Mouse (Mus musculus) myocyte (in vitro differentiated cells): Measurements from ENCODE around the gene Gm21060. TPM values are rescaled to one million over a fixed set of nuclear protein-coding genes. Genes with fewer than 3 reads are reported as not detected.
"Not testable (repeated sequence)": the region's sequence is repeated elsewhere in the genome, so short reads cannot be mapped to it uniquely, and the experiment has no call there.

Source experiments
- H3K27me3 ChIP-seq: one replicate; pipeline ENCODE4 v1.6.1; 2011; ENCODE audit not compliant: control insufficient read depth, insufficient read depth, insufficient read length
- H3K36me3 ChIP-seq: one replicate; pipeline ENCODE4 v1.6.1; 2011; ENCODE audit not compliant: control insufficient read depth, insufficient read depth
- H3K4me2 ChIP-seq: one replicate; pipeline ENCODE4 v1.6.1; 2011; ENCODE audit warnings: low read depth, control low read depth
- H3K4me3 ChIP-seq: one replicate; pipeline ENCODE4 v1.5.1; 2011; ENCODE audit warnings: mild to moderate bottlenecking, control low read depth, moderate library complexity
- H3K79me2 ChIP-seq: one replicate; pipeline ENCODE4 v1.6.1; 2011; ENCODE audit not compliant: control insufficient read depth, insufficient read depth
- H3ac ChIP-seq: one replicate; pipeline ENCODE4 v1.6.1; 2011; ENCODE audit not compliant: control insufficient read depth, insufficient read length
- CEBPB ChIP-seq: IDR thresholded peaks from 2 replicates; pipeline ENCODE4 v1.6.1; 2011; ENCODE audit warnings: mild to moderate bottlenecking, moderate library complexity; ENCODE audit not compliant: poor library complexity, insufficient read depth, severe bottlenecking
- E2F4 ChIP-seq: IDR thresholded peaks from one replicate; pipeline ENCODE4 v1.6.1; 2011; ENCODE audit warnings: mild to moderate bottlenecking, control low read depth, moderate library complexity; ENCODE audit not compliant: insufficient read depth
- MAX ChIP-seq: IDR thresholded peaks from one replicate; pipeline ENCODE4 v1.6.1; 2011; ENCODE audit warnings: low read depth, mild to moderate bottlenecking, control low read depth
- MYOD1 ChIP-seq, 3 experiments: IDR thresholded peaks; one replicate each; pipeline ENCODE4 v1.6.1; 2011; ENCODE audit warnings: control low read depth in 2 of 3, low read depth in 2 of 3, mild to moderate bottlenecking in 2 of 3, moderate library complexity in 1 of 3; ENCODE audit not compliant: insufficient read length in 2 of 3, control insufficient read depth in 1 of 3
- MYOG ChIP-seq, 3 experiments: IDR thresholded peaks; one replicate each; pipeline ENCODE4 v1.6.1; 2011; ENCODE audit warnings: control low read depth in 2 of 3, low read depth in 2 of 3, mild to moderate bottlenecking in 2 of 3; ENCODE audit not compliant: insufficient read length in 2 of 3, control insufficient read depth in 1 of 3, insufficient read depth in 1 of 3
- POLR2A ChIP-seq: IDR thresholded peaks from one replicate; pipeline ENCODE4 v1.6.1; 2011; ENCODE audit warnings: low read depth, mild to moderate bottlenecking, control low read depth, moderate library complexity; ENCODE audit not compliant: insufficient read length
- POLR2AphosphoS2 ChIP-seq: IDR thresholded peaks from one replicate; pipeline ENCODE4 v1.6.1; 2011; ENCODE audit warnings: low read depth, control low read depth; ENCODE audit not compliant: insufficient read length
- REST ChIP-seq: IDR thresholded peaks from one replicate; pipeline ENCODE4 v1.6.1; 2011; ENCODE audit warnings: mild to moderate bottlenecking, control low read depth, moderate library complexity; ENCODE audit not compliant: insufficient read depth, insufficient read length
- SRF ChIP-seq: IDR thresholded peaks from one replicate; pipeline ENCODE4 v1.6.1; 2011; ENCODE audit warnings: low read depth; ENCODE audit not compliant: control insufficient read depth, insufficient read length
- TCF12 ChIP-seq: IDR thresholded peaks from one replicate; pipeline ENCODE4 v1.6.1; 2011; ENCODE audit warnings: mild to moderate bottlenecking, control low read depth; ENCODE audit not compliant: poor library complexity, insufficient read depth, severe bottlenecking
- TCF3 ChIP-seq: IDR thresholded peaks from one replicate; pipeline ENCODE4 v1.6.1; 2011; ENCODE audit warnings: low read depth, control low read depth; ENCODE audit not compliant: insufficient read length
- USF1 ChIP-seq: IDR thresholded peaks from one replicate; pipeline ENCODE4 v1.6.1; 2011; ENCODE audit warnings: low read depth, mild to moderate bottlenecking, control low read depth, moderate library complexity
- polyA plus RNA-seq: library from polyadenylated mRNA; unstranded; fragments of >200 nt; fragmentation: generic; extraction: Trizol; gene quantifications from one replicate; pipeline ENCODE4 v1.2.1, GENCODE M21; 2012; ENCODE audit warnings: missing spikeins

Gm21060 gene
- polyA plus RNA-seq, 1 experiment, result not detected

DNA sequence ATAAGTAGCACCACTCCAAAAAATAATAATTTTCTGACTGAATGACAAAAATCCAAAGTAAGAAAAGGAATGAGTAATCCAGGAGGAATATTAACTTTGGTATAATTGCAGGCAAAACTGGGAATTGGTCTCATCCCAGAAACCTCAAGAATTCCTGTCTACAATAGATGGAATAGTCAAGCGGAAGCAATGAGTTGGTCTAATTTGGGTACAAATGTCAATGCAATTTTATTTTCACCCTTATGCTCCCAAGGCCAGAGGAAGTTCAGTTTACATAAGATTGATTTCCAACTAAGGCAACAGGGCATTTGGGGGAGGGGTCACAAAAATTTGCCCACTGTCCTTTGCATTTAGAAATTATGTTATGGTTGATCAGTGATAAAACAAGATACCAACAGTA, 21.4 kb downstream of the Gm21060 start:
- H3K4me3 ChIP-seq, result no peak overlapping the region
- no peaks in the 10 kb centered on the region for H3K36me3 ChIP-seq
- no peak overlapping the region for H3K4me2 ChIP-seq
- H3K27me3 ChIP-seq, result no peaks in the 10 kb centered on the region
- no peaks in the 10 kb centered on the region for H3K79me2 ChIP-seq
- TF ChIP-seq MYOG (IDR thresholded peaks at IDR 0.05; ENCODE audit: control insufficient read depth in 1 of 3, insufficient read depth in 1 of 3, insufficient read length in 2 of 3, low read depth in 2 of 3) (no peak), E2F4 (no peak), CEBPB (no peak), POLR2A (no peak), TCF12 (no peak), MYOD1 (IDR thresholded peaks at IDR 0.05; ENCODE audit: control insufficient read depth in 1 of 3, insufficient read length in 2 of 3, low read depth in 2 of 3) (no peak), SRF (no peak), MAX (no peak), USF1 (no peak), TCF3 (no peak), POLR2AphosphoS2 (no peak)
- H3ac ChIP-seq, result no peak overlapping the region

DNA sequence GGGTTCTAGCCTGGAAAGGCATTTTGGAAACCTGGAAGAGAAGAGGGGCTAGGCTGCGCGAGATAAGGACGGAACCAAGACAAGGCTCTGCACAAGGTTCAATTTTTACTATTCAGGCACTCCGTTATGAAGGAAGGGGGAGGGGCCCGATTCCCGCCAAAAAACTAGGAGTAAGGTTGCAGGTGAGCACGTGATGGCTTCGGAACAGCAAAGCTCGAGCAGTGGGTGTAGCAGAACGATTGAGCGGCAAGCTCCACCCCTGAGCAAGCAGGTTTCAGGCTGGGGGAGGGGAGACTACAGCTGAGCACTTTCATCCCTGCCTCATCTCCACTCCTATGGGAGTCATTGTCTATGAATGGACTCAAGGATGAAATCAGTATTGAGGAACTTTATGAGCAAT, 27.7 kb downstream of the Gm21060 start:
- H3K4me2 ChIP-seq, H3K27me3 ChIP-seq, H3K79me2 ChIP-seq: not testable (repeated sequence)

DNA sequence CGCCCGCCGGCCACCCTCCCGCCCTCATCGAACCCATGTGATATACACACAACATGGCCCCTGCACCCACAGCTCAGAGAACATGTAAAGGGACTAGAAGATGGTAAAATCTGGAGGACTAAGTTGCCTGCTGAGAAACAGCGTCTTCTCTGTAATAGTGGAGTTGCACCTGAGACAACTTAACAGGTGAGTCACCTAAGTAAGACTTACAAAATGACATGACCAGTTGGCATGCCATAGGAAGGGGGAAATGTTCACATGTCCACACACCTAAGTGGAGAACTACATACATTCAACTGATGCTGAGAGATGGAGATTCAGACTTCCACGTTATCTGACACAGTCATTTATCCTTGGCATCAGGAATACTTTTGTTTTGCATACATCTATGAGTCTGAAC, 29.7 kb downstream of the Gm21060 start:
- H3ac ChIP-seq, result no peak overlapping the region
- H3K4me2 ChIP-seq, result no peak overlapping the region
- H3K4me3 ChIP-seq, result no peak overlapping the region
- H3K36me3 ChIP-seq, result no peaks in the 10 kb centered on the region
- H3K79me2 ChIP-seq, result no peaks in the 10 kb centered on the region
- TF ChIP-seq REST (no peak), SRF (no peak), CEBPB (no peak), POLR2A (no peak), TCF3 (no peak), MAX (no peak), USF1 (no peak), TCF12 (no peak), MYOG (IDR thresholded peaks at IDR 0.05; ENCODE audit: control insufficient read depth in 1 of 3, insufficient read depth in 1 of 3, insufficient read length in 2 of 3, low read depth in 2 of 3) (no peak), E2F4 (no peak), POLR2AphosphoS2 (no peak), MYOD1 (IDR thresholded peaks at IDR 0.05; ENCODE audit: control insufficient read depth in 1 of 3, insufficient read length in 2 of 3, low read depth in 2 of 3) (no peak)
- H3K27me3 ChIP-seq, result no peaks in the 10 kb centered on the region

More for the DNA sequence above, 27.7 kb downstream of the Gm21060 start:
- not testable (repeated sequence) for H3ac ChIP-seq, H3K36me3 ChIP-seq, H3K4me3 ChIP-seq

DNA sequence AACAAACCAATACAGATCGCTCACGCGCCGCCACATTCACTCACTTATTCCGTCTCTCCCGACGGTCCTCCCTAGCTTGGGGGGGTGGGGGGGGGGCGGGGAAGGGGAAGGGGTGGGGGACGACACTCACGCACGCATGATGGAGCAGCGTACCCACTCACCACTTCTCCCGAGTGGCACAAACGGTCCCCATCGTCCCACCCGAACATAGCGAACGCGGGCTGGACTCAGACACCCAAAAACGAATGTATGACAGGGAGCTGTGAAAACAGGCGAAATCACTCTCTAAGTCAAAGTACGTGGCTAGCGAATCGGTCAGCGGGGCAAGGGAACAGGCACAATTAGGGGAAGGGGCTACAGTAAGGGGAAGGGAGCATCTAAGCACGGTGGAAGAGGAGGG, 30.2 kb downstream of the Gm21060 start:
- Histone ChIP-seq H3K79me2 (no peaks in the 10 kb centered on the region), H3K36me3 (no peaks in the 10 kb centered on the region), H3K27me3 (no peaks in the 10 kb centered on the region), H3K4me3 (no peak overlapping the region), H3K4me2 (no peak overlapping the region), H3ac (no peak overlapping the region)
- TF ChIP-seq POLR2A (no peak), MYOD1 (IDR thresholded peaks at IDR 0.05; ENCODE audit: control insufficient read depth in 1 of 3, insufficient read length in 2 of 3, low read depth in 2 of 3) (no peak), SRF (no peak), MYOG (IDR thresholded peaks at IDR 0.05; ENCODE audit: control insufficient read depth in 1 of 3, insufficient read depth in 1 of 3, insufficient read length in 2 of 3, low read depth in 2 of 3) (no peak), MAX (no peak), TCF12 (no peak), CEBPB (no peak), POLR2AphosphoS2 (no peak), E2F4 (no peak), USF1 (no peak), REST (no peak), TCF3 (no peak)

DNA sequence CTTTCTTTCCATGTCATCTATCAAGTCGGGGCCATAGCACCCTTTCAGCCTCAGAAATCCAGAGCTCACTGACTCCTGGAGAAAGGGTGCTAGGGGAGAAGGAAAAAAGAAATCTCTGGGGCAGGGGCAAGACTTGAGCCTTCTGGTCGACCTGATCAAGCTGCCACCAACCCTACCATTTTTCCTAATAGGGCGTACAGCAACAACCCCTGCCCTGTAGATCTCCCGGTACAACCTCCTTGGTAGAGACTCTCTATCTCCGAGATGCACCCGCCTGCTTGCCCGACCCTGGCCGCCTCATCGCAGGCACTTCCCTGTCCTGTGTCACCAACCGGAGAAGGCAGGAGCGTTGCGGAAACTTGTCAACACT, 30.6 kb downstream of the Gm21060 start:
- Histone ChIP-seq H3K36me3 (no peaks in the 10 kb centered on the region), H3K79me2 (no peaks in the 10 kb centered on the region), H3K27me3 (no peaks in the 10 kb centered on the region), H3K4me2 (no peak overlapping the region), H3ac (no peak overlapping the region), H3K4me3 (no peak overlapping the region)
- no peak for TF ChIP-seq POLR2AphosphoS2
- TF ChIP-seq E2F4, result no peak
- TF ChIP-seq TCF12, result no peak
- TF ChIP-seq TCF3, result no peak
- no peak for TF ChIP-seq POLR2A
- TF ChIP-seq REST, result no peak
- no peak for TF ChIP-seq MAX
- TF ChIP-seq CEBPB, result no peak
- TF ChIP-seq SRF, result no peak
- no peak for TF ChIP-seq MYOD1 (IDR thresholded peaks at IDR 0.05; ENCODE audit: control insufficient read depth in 1 of 3, insufficient read length in 2 of 3, low read depth in 2 of 3)
- no peak for TF ChIP-seq MYOG (IDR thresholded peaks at IDR 0.05; ENCODE audit: control insufficient read depth in 1 of 3, insufficient read depth in 1 of 3, insufficient read length in 2 of 3, low read depth in 2 of 3)
